Mouse (Mus musculus): ENCODE results near the gene C1qtnf7. TPM values are rescaled to one million over a fixed set of nuclear protein-coding genes. Genes with fewer than 3 reads are reported as not detected.

C1qtnf7 gene
- total RNA-seq, 2 experiments from 2014 or later, result 6.0 to 11.4 TPM

DNA sequence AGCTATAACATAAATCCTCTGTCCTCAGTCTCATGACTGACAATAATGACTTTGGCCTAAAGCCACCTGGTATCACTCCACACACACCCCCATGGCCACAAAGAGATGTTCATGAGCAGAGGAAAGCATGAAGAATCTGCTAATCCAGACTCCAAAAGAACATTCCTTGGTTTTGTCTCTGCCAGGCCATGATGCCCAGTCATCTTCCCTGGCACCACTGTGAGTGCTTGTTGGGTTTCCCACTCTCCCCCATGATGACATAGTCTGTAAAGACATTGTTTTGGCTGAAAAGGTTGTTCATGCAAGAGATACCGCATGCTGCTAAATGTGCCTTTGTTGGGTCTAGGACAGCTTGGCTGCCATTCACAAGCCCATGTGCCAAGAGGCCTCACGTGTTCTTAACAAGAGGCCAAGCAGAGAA, 75.0 kb downstream of the C1qtnf7 start:
- DNase-seq (ENCODE audit: low spot score), result peak; percentile 64
- intact Hi-C loops (cut with DNase I), result no loop called here

- no peak for DNase-seq (ENCODE audit: low spot score)
- intact Hi-C loops (cut with DNase I), result no loop called here
Observed at GRCm38 (mm10) chr5:43601601-43602000, 86.3 kb downstream of the C1qtnf7 start.

DNA sequence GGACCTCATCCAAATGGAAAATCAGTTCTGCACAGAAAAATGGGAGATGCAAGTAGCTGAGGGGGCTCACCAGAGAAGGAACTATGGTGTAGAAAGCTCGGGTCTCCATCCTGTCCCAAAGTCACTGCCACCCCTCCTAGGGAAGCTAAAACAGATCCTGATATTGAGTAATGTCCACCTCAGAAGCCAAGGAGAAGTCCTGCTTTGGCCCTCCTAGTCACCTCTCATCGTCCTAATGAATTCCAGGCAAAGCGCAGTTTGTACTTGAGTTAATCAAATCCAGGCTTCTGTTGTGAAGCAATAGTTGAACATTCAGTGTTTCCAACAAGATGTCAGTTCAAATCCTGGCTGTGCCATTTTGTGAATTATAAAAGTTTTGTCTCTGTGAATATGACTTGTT, 87.2 kb downstream of the C1qtnf7 start:
- intact Hi-C loops (cut with DNase I), result no loop called here
- DNase-seq (ENCODE audit: low spot score), result no peak

DNA sequence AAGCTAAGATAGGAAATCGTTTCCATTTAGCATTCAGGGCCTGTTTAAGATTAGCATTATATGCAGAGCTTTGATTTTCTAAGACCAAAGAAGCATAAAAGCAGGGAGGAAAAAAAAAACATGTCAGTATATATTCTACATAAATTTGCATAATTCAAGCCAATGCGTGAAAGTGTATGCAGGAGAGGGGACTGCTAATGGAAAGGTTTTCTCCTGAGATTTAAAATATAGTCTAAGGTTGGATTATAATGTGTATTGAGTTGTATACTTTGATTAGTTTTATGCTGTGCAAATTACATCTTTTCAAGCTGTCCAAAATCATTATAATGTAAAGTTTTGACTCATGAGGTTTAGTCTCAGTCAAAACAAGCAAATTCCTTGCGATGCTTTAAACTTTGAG, 88.2 kb downstream of the C1qtnf7 start:
- intact Hi-C loops (cut with DNase I), result no loop called here
- no peak for DNase-seq (ENCODE audit: low spot score)

DNA sequence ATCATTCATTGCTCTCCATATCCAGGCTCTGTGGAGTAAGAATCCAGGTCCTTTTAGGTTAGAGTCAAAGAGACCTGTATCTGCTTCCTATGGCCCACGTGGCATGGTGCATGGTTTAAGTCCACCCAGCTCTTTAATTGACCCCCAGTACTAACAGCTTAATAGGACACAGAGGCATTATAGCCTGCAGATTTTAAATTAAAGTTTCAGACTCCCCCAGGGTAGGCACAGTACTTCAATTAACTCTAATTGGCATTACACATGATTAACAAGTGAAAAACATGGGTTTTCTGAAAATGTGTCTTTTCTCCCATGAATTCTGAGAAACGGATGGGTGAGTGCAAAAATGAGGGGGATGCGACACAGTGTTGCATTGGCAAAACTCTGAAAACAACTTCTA, 92.7 kb downstream of the C1qtnf7 start:
- intact Hi-C loops (cut with DNase I), result no loop called here
- no peak for DNase-seq (ENCODE audit: low spot score)

- no peak for DNase-seq (ENCODE audit: low spot score)
- intact Hi-C loops (cut with DNase I), result no loop called here
Observed at GRCm38 (mm10) chr5:43609760-43610159, 94.4 kb downstream of the C1qtnf7 start.

DNA sequence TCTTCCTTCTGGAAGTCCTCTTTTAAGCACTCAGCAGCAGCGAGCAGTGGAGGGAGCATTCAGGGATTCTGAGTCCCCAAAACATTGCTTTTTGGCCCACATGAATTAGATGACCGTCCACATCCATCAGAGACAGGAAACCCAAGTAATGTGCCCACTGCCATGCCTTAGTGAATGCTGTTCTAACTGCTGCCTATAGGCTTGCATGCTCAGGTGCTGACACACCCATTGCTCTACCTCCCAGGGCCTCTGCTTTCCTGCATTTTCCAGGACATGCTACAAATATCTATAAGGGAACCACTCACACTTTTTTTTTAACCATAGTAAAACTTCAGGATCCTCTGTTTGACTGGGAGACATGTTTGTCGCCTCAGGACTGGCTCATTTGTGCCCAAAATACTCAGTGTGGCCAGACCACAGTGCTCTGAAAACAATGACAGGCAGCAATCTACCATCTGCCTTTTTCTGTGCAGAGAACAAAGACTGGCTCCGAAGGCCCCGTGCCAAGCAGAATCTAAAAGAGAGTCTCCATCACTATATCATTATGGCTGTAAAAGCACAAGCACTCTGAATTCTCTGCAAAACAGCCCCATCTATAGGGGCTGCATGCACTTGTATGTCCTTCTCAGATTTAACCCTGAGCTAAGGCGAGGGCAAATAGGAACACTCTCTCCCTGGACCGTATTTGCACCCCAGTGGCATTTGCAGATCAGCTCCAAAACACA, 106.4 kb downstream of the C1qtnf7 start:
- DNase-seq (ENCODE audit: low spot score), result no peak
- intact Hi-C loops (cut with DNase I), result no loop called here

- no peak for DNase-seq (ENCODE audit: low spot score)
- intact Hi-C loops (cut with DNase I), result no loop called here
Observed at GRCm38 (mm10) chr5:43625407-43625806, 110.1 kb downstream of the C1qtnf7 start.

GRCm38 (mm10) chr5:43634071-43634601, 118.8 kb downstream of the C1qtnf7 start:
- no peak for DNase-seq (ENCODE audit: low spot score)
- intact Hi-C loops (cut with DNase I), result loop anchor here (2.0 to 10.0 kb wide), 3 partner anchors 51 to 1749 kb away; no protein-coding TSS in a partner anchor

GRCm38 (mm10) chr5:43634602-43635081, 119.3 kb downstream of the C1qtnf7 start:
- DNase-seq (ENCODE audit: low spot score), result no peak
- intact Hi-C loops (cut with DNase I), result loop anchor here (2.0 to 10.0 kb wide), 3 partner anchors 52 to 1750 kb away; no protein-coding TSS in a partner anchor

DNA sequence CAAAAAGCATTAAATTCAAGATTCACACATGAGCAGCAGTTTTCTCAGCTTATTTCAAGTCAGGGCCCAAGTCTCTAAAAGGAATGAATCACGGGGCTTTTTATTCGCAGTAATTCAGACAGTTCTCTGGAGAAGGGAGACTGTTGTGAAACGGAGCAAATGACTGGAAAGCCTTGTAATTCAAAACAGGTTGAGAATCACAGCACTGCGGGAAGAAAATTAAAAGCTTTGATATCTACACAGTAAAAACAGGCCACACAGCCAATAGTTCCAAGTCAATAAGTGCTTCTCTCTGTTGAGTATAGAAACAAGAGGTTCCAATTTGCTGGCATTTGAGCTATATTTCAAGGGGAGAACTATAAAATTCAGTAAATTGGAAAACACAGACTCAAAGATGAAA, 129.7 kb downstream of the C1qtnf7 start:
- no peak for DNase-seq (ENCODE audit: low spot score)
- intact Hi-C loops (cut with DNase I), result no loop called here

- no peak for DNase-seq (ENCODE audit: low spot score)
- intact Hi-C loops (cut with DNase I), result no loop called here
Observed at GRCm38 (mm10) chr5:43647098-43647774, 131.9 kb downstream of the C1qtnf7 start.

DNA sequence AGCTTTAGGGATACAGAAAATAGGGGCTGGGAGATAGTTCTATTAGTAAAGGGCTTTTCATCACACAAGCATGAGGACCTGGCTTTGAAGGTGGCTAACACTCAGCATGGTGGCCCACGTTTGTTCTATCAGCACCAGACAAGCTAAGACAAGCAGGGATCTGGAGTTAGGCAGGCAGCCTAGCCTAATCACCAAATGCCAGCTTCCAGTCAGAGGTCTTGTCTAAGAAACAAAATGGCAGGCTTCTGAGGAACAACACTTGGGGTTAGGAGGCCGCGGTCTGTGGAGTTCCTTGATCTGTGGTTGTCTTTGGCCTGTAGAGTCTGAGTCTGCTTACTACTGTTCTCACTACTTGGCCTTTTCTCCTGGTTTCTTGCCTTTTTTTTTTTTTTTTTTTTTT, 146.2 kb downstream of the C1qtnf7 start:
- intact Hi-C loops (cut with DNase I), result no loop called here
- DNase-seq (ENCODE audit: low spot score), result no peak

- intact Hi-C loops (cut with DNase I), result no loop called here
- DNase-seq (ENCODE audit: low spot score), result no peak
Observed at GRCm38 (mm10) chr5:43661997-43662961, 146.9 kb downstream of the C1qtnf7 start, which contains the start of gene Cc2d2a. Gene Cc2d2a, plus strand, starts transcription at chr5:43662346.

DNA sequence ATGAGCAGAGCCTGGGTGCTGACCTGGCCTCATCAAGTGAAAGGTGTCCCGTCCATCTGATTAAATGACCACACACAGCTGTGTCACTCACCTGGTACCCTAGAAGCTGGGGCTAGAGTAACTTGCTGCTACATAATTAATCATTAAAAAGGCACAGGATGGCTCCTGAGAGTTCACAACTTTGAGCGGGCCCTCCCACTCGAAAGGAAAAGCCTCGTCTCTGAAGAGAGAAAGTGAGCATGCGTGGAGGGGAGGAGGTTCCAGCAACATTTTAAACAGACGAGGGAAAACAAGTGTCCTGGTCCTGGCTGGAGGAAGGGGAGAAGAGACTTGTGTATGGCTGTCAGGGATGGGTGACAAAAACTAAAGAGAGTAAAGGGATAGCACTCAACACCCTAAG, 148.2 kb downstream of the C1qtnf7 start:
- DNase-seq (ENCODE audit: low spot score), result no peak
- intact Hi-C loops (cut with DNase I), result no loop called here

GRCm38 (mm10) chr5:43665144-43665543, 149.8 kb downstream of the C1qtnf7 start:
- intact Hi-C loops (cut with DNase I), result no loop called here
- DNase-seq (ENCODE audit: low spot score), result no peak

Measured in heart, postnatal 25 days (tissue).